Mouse (Mus musculus) forebrain, embryonic 16.5 days (tissue): ENCODE measurements around the gene Bcan. TPM values are rescaled to one million over a fixed set of nuclear protein-coding genes. Genes with fewer than 3 reads are reported as not detected.

Source experiments
- ATAC-seq: fragments of 200-750 bp; cut with Nextera tagmentation; 2 replicates; pipeline ENCODE4 v1.8.0; 2017; ENCODE audit warnings: mild to moderate bottlenecking, moderate library complexity
- H3K27ac ChIP-seq: fragments of 300-500 bp; sonication (generic); 2 replicates; pipeline ENCODE4 v1.5.1; 2014; ENCODE audit warnings: low read length, control low read depth
- H3K27me3 ChIP-seq: fragments of 300-500 bp; sonication (generic); replicated peaks from 2 replicates; pipeline ENCODE4 v1.6.1; 2014; ENCODE audit warnings: low read length; ENCODE audit not compliant: control insufficient read depth, insufficient read depth
- H3K36me3 ChIP-seq: fragments of 300-500 bp; sonication (generic); 2 replicates; pipeline ENCODE4 v1.6.1; 2014; ENCODE audit not compliant: control insufficient read depth, insufficient read depth
- H3K4me1 ChIP-seq: fragments of 300-500 bp; sonication (generic); replicated peaks from 2 replicates; pipeline ENCODE4 v1.6.1; 2014; ENCODE audit warnings: low read length; ENCODE audit not compliant: control insufficient read depth, insufficient read depth
- H3K4me2 ChIP-seq: fragments of 300-500 bp; sonication (generic); 2 replicates; pipeline ENCODE4 v1.6.1; 2014; ENCODE audit warnings: mild to moderate bottlenecking, low read length, control low read depth
- H3K4me3 ChIP-seq: fragments of 300-500 bp; sonication (generic); replicated peaks from 2 replicates; pipeline ENCODE4 v1.5.1; 2014; ENCODE audit warnings: mild to moderate bottlenecking, low read length, control low read depth
- H3K9ac ChIP-seq: fragments of 300-500 bp; sonication (generic); replicated peaks from 2 replicates; pipeline ENCODE4 v1.6.1; 2014; ENCODE audit warnings: low read depth, low read length, control low read depth
- H3K9me3 ChIP-seq: fragments of 300-500 bp; sonication (generic); 2 replicates; pipeline ENCODE4 v1.6.1; 2016; ENCODE audit warnings: low read length; ENCODE audit not compliant: control insufficient read depth
- WGBS: fragments of 180-500 bp; shearing (Covaris S2); extraction: QIAGEN DNeasy Blood & Tissue Kit; methylation state at CpG from one replicate; pipeline ENCODE4 v1.1.7; 2014; 5-methylcytosine and 5-hydroxymethylcytosine counted together
- polyA plus RNA-seq: library from polyadenylated mRNA; unstranded; fragments of >200 nt; fragmentation: Nextera tagmentation; extraction: Ambion mirVana; gene quantifications from 2 replicates; pipeline ENCODE4 v1.2.1, GENCODE M21; 2015

The Bcan gene
- polyA plus RNA-seq, 1 experiment from 2014 or later, result 43.6 TPM

DNA sequence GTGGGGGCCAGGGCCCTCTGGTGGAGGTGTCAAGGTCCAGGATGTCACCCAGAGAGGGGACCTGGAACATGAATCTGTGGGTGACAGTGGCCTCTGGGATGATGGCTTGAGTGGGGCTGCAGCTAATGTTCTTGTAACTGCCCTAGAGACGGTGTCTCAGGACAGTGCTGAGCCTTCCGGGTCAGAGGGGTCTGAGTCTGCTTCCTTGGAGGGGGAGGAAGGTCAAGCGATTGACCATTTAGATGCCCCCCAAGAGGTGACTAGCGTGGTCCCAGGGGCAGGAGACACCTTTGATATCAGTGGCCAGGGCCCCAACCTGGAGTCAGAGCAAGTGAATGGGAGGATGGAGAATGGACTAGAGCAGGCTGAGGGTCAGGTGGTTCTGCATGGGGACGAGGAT, 20.5 kb downstream of the Bcan start:
- H3K4me1 ChIP-seq, result peaks cover 33% of the 10 kb centered on the region

DNA sequence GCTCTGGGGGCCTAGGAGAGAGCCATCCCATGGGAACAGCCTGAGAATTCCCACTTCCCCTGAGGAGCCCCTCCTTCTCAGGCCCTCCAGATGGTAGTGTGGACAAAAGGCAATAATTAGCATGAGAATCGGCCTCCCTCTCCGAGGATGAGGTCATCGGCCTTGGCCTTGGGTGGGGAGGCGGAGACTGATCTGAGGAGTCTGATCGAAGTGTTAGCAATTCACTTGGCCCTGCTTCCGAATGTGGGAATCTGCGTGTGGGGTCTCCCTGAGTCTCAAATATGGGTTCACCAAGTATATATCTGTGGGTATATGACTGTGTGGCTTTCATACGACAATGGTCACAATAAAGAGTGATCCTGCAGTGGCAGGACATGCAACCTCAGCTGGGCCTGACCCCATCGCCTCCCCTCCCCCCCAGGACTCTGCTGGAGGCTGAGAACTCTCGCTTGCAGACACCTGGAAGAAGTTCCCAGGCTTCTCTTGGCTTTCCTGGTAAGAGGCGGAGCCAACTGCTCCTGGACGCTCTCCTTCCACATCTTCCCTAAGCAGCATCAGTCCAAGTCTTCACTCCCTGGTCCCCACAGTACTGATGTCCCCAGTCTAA, 25.5 kb downstream of the Bcan start:
- H3K36me3 ChIP-seq, result no peaks in the 10 kb centered on the region
- H3K9me3 ChIP-seq, result no peaks in the 10 kb centered on the region
- peaks cover 46% of the 10 kb centered on the region for H3K4me1 ChIP-seq
- H3K9ac ChIP-seq, result peak overlapping the region; percentile 33
- peak overlapping the region; percentile 80 for H3K27ac ChIP-seq
- peak overlapping the region; percentile 96 for H3K4me2 ChIP-seq
- 2% methylated on average over 12 of the region's 12 CpGs for whole genome bisulfite sequencing
- peak; percentile 78 for ATAC-seq
- H3K4me3 ChIP-seq, result peak overlapping the region; percentile 7; the same call in 1 of the 2 replicates
- no peaks in the 10 kb centered on the region; the same call in 1 of the 2 replicates for H3K27me3 ChIP-seq

More for the DNA sequence above, 20.5 kb downstream of the Bcan start:
- Histone ChIP-seq H3K9ac (no peak overlapping the region), H3K36me3 (no peaks in the 10 kb centered on the region), H3K27ac (no peak overlapping the region), H3K4me3 (no peak overlapping the region), H3K9me3 (no peaks in the 10 kb centered on the region), H3K4me2 (no peak overlapping the region), H3K27me3 (no peaks in the 10 kb centered on the region)
- no peak for ATAC-seq
- 75% methylated on average over 5 of the region's 5 CpGs for WGBS

- Histone ChIP-seq H3K36me3 (no peaks in the 10 kb centered on the region), H3K4me3 (peak overlapping the region; percentile 70), H3K9me3 (no peaks in the 10 kb centered on the region), H3K27me3 (no peaks in the 10 kb centered on the region; the same call in 1 of the 2 replicates), H3K27ac (peak overlapping the region; percentile 80), H3K4me2 (peak overlapping the region; percentile 96), H3K4me1 (peaks cover 46% of the 10 kb centered on the region), H3K9ac (peak overlapping the region; percentile 33)
- WGBS, result 11% methylated on average over 14 of the region's 14 CpGs
- ATAC-seq, result no peak
Observed at GRCm38 (mm10) chr3:87973593-87974380, 26.2 kb downstream of the Bcan start.

DNA sequence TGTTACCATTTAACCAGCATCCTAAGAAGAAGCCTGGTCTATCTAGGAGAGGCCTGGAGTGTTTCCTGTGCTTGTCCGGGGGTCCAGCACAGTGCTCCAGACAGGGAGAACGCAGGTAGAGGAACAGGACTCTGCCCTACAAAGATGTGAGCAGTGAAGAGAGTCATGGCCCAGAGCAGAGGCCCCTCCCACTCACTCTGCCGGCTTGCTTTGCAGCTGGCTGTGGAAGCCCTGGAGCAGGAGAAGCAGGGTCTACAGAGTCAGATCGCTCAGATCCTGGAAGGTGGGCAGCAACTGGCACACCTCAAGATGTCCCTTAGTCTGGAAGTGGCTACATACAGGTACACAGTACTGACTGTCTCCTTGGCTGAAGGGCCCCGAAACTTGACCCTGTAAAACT, 27.3 kb downstream of the Bcan start:
- 15% methylated on average over 5 of the region's 5 CpGs for WGBS
- no peak for ATAC-seq
- no peaks in the 10 kb centered on the region for H3K9me3 ChIP-seq
- no peaks in the 10 kb centered on the region; the same call in 1 of the 2 replicates for H3K27me3 ChIP-seq
- peak overlapping the region; percentile 70 for H3K4me3 ChIP-seq
- peak overlapping the region; percentile 5 for H3K9ac ChIP-seq
- peak overlapping the region; percentile 80 for H3K27ac ChIP-seq
- H3K4me1 ChIP-seq, result peaks cover 46% of the 10 kb centered on the region
- H3K36me3 ChIP-seq, result no peaks in the 10 kb centered on the region
- peak overlapping the region; percentile 96 for H3K4me2 ChIP-seq

DNA sequence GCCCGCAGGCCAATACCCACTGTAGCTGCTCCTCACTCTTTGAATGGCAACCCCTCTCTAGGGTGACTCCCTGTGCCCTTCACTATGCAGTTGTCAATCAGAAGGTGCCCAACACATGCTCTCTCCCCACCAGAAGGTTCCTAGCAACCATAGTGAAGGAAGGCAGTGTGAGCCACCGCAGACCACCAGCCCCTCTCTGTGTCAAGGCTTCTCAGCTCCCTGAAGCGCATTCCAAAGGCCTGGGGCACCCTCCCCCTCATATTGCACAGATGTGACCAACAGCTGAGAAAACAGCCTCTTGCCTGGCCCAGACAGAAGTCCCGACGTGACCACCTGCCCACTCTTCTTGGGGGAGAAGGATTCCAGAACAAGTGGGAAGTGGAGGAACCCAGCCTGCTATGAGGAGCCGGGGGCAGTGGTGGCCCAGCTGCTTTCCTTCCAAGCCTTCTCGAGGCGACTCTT, 27.8 kb downstream of the Bcan start:
- Histone ChIP-seq H3K4me1 (peaks cover 46% of the 10 kb centered on the region), H3K4me2 (peak overlapping the region; percentile 96), H3K36me3 (no peaks in the 10 kb centered on the region), H3K9ac (peak overlapping the region; percentile 66), H3K27ac (peak overlapping the region; percentile 33), H3K4me3 (peak overlapping the region; percentile 70), H3K27me3 (no peaks in the 10 kb centered on the region; the same call in 1 of the 2 replicates), H3K9me3 (no peaks in the 10 kb centered on the region)
- 2% methylated on average over 8 of the region's 8 CpGs for WGBS
- peak; percentile 10; the same call in 1 of the 2 replicates for ATAC-seq

- Histone ChIP-seq H3K9ac (peak overlapping the region; percentile 66), H3K27me3 (no peaks in the 10 kb centered on the region; the same call in 1 of the 2 replicates), H3K4me2 (peak overlapping the region; percentile 96), H3K4me1 (peaks cover 46% of the 10 kb centered on the region), H3K9me3 (no peaks in the 10 kb centered on the region), H3K36me3 (no peaks in the 10 kb centered on the region), H3K4me3 (peak overlapping the region; percentile 70), H3K27ac (peak overlapping the region; percentile 72)
- WGBS, result under 1% methylated on average over 60 of the region's 60 CpGs
- ATAC-seq, result peak; percentile 13; the same call in 1 of the 2 replicates
Observed at GRCm38 (mm10) chr3:87971489-87972202, 28.4 kb downstream of the Bcan start.

DNA sequence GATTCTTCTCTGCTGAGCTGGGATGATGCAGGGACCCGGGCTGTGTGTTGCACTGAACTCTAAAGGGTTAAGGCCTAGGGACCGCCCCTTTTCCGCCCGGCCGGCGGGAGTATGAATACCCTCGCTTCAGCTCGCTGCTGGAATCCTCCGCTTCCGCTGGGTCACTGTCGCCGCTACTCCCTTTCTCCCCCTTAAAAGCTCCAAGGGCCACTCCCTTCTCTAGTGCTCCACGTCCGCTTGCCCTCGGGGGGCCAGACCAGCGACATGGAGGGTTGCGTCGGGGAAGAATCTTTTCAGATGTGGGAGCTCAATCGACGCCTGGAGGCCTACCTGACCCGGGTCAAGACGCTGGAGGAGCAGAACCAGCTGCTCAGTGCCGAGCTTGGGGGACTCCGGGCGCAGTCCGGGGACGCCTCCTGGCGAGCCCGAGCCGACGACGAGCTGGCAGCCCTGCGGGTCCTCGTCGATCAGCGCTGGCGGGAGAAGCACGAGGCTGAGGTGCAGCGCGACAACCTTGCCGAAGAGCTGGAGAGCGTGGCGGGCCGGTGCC, 29.0 kb downstream of the Bcan start, which contains the start of gene Nes:
Gene Nes, plus strand, starts transcription at position 140 of the 550 bp plus-strand sequence.
- 0% methylated on average over 44 of the region's 44 CpGs for WGBS
- H3K27me3 ChIP-seq, result no peaks in the 10 kb centered on the region; the same call in 1 of the 2 replicates
- peaks cover 46% of the 10 kb centered on the region for H3K4me1 ChIP-seq
- peak within 1 kb of the TSS; percentile 70 for H3K4me3 ChIP-seq
- H3K4me2 ChIP-seq, result peak within 1 kb of the TSS; percentile 96
- no peaks in the 10 kb centered on the region for H3K9me3 ChIP-seq
- peak within 1 kb of the TSS; percentile 72 for H3K27ac ChIP-seq
- ATAC-seq, result peak; percentile 73
- H3K36me3 ChIP-seq, result no peaks in the 10 kb centered on the region
- H3K9ac ChIP-seq, result peak within 1 kb of the TSS; percentile 66

DNA sequence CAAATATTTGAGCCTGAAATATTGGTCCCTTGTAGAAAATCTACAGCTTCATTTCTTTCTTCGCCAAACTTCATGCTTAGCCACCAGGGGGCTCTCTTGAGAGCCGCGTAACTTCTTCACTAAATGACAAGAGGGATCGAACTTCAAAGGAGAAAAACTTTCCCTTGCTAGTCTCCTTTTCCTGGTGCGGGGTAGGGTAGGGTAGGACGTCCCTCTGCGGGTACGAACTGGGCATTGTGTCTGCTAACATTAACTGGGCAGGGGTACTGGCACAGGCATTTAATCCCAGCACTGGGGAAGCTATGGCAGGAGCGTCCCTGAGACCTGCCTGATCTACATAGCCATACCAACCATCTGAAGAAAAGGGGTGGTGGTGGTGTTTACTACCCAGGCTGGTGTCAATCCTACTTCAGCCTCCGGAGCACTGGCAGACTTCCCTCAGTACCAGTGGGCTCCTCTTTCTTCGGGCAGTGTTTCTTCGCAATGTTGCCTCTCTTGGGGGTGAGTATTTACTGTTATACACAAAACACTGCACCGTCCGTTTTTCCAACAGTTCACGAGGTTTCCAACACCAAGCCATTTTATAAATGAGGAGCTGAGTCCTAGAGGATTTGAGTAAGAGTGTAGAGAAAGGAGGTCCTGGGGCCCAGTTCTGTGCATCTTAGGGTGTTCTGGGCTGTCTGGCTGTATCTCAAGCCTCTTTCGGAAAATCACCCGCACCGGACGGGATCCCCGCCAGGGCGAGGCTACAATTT, 29.7 kb downstream of the Bcan start:
- ATAC-seq, result 0 out of 2 replicates have a peak, but pooled peaks have one; percentile 2
- peaks cover 46% of the 10 kb centered on the region for H3K4me1 ChIP-seq

More for the DNA sequence above, 29.7 kb downstream of the Bcan start:
- Histone ChIP-seq H3K9me3 (no peaks in the 10 kb centered on the region), H3K4me2 (peak overlapping the region; percentile 96), H3K27ac (peak overlapping the region; percentile 61), H3K9ac (peak overlapping the region; percentile 66), H3K27me3 (no peaks in the 10 kb centered on the region; the same call in 1 of the 2 replicates), H3K36me3 (no peaks in the 10 kb centered on the region), H3K4me3 (peak overlapping the region; percentile 70)
- WGBS, result under 1% methylated on average over 21 of the region's 21 CpGs
